Mouse (Mus musculus) midbrain, embryonic 12.5 days (tissue): ENCODE measurements around the gene Npm3. TPM values are rescaled to one million over a fixed set of nuclear protein-coding genes. Genes with fewer than 3 reads are reported as not detected.

ENCODE experiments used
- ATAC-seq: fragments of 200-750 bp; cut with Nextera tagmentation; 2 replicates; pipeline ENCODE4 v1.8.0; 2017; ENCODE audit warnings: low read depth, moderate TSS enrichment, moderate library complexity; ENCODE audit not compliant: low FRiP score
- H3K27ac ChIP-seq: fragments of 300-500 bp; sonication (generic); replicated peaks from 2 replicates; pipeline ENCODE4 v1.5.1; 2016; ENCODE audit warnings: mild to moderate bottlenecking
- H3K27me3 ChIP-seq: fragments of 300-500 bp; sonication (generic); 2 replicates; pipeline ENCODE4 v1.6.1; 2016; ENCODE audit warnings: mild to moderate bottlenecking
- H3K36me3 ChIP-seq: fragments of 300-500 bp; sonication (generic); 2 replicates; pipeline ENCODE4 v1.6.1; 2016
- H3K4me1 ChIP-seq: fragments of 300-500 bp; sonication (generic); 2 replicates; pipeline ENCODE4 v1.6.1; 2016
- H3K4me2 ChIP-seq: fragments of 300-500 bp; sonication (generic); replicated peaks from 2 replicates; pipeline ENCODE4 v1.6.1; 2016; ENCODE audit warnings: mild to moderate bottlenecking, moderate library complexity
- H3K4me3 ChIP-seq: fragments of 300-500 bp; sonication (generic); 2 replicates; pipeline ENCODE4 v1.5.1; 2016; ENCODE audit warnings: mild to moderate bottlenecking
- H3K9ac ChIP-seq: fragments of 300-500 bp; sonication (generic); replicated peaks from 2 replicates; pipeline ENCODE4 v1.6.1; 2016; ENCODE audit warnings: mild to moderate bottlenecking, moderate library complexity
- H3K9me3 ChIP-seq: fragments of 300-500 bp; sonication (generic); 2 replicates; pipeline ENCODE4 v1.6.1; 2016; ENCODE audit warnings: mild to moderate bottlenecking
- WGBS: fragments of 180-500 bp; shearing (Covaris S2); methylation state at CpG from one replicate; pipeline ENCODE4 v1.1.7; 2016; 5-methylcytosine and 5-hydroxymethylcytosine counted together
- polyA plus RNA-seq: library from polyadenylated mRNA; unstranded; fragments of >200 nt; fragmentation: Nextera tagmentation; extraction: Ambion mirVana; gene quantifications from 2 replicates; pipeline ENCODE4 v1.2.1, GENCODE M21; 2016

Npm3 gene
- polyA plus RNA-seq, 1 experiment from 2014 or later, result 7.7 TPM

GRCm38 (mm10) chr19:45740233-45740632 lies 9.2 kb downstream of the Npm3 start:
- Histone ChIP-seq H3K4me2 (no peak overlapping the region), H3K9ac (no peak overlapping the region), H3K27me3 (peaks cover 99% of the 10 kb centered on the region), H3K9me3 (no peaks in the 10 kb centered on the region), H3K4me1 (peaks cover 38% of the 10 kb centered on the region), H3K36me3 (no peaks in the 10 kb centered on the region), H3K27ac (no peak overlapping the region), H3K4me3 (no peak overlapping the region)
- 5% methylated on average over 13 of the region's 13 CpGs for WGBS
- no peak for ATAC-seq

- no peak for ATAC-seq
- Histone ChIP-seq H3K9me3 (no peaks in the 10 kb centered on the region), H3K36me3 (no peaks in the 10 kb centered on the region), H3K4me3 (no peak overlapping the region), H3K9ac (no peak overlapping the region), H3K4me2 (no peak overlapping the region), H3K27me3 (peaks cover 99% of the 10 kb centered on the region), H3K27ac (no peak overlapping the region), H3K4me1 (peaks cover 41% of the 10 kb centered on the region)
- 55% methylated on average over 5 of the region's 5 CpGs for WGBS
Measured at GRCm38 (mm10) chr19:45738521-45738920, 10.9 kb downstream of the Npm3 start.

GRCm38 (mm10) chr19:45737846-45738484 lies 11.4 kb downstream of the Npm3 start:
- no peak for ATAC-seq
- Histone ChIP-seq H3K9ac (no peak overlapping the region), H3K27me3 (peaks cover 99% of the 10 kb centered on the region), H3K4me1 (peaks cover 38% of the 10 kb centered on the region), H3K4me2 (no peak overlapping the region; the same call in 1 of the 2 replicates), H3K27ac (no peak overlapping the region), H3K9me3 (no peaks in the 10 kb centered on the region), H3K4me3 (no peak overlapping the region), H3K36me3 (no peaks in the 10 kb centered on the region)
- WGBS, result 56% methylated on average over 10 of the region's 10 CpGs

DNA sequence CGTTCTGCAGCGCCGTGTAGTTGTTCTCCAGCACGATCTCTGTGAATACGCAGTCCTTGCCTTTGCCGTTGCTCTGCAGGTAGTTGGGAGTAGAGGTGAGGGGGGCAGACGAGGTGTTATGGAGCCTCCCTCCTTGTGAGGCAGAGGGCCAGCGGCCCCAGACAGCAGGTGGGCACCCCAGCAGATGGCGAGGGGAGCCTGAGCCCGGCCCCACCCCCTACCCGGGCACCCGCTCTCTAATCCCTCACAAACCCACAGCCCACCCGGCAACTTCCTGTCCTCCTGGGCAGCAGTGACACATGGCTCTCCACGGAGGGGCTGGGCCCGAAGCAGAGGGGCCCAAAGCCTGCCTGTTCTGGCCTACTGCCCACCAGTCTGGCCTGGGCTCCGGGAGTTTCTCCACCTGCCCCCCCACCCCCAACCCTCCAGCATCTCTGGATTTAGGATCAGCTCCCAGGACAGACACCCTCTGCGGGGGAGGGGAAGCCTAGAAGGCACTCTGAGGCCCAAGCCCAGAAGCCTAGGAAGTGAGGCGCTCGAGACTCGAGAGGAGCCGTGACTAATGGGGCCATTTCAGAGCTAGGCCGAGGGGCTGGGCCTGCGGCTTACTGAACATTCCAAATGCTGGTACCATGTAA lies 12.1 kb downstream of the Npm3 start:
- WGBS, result 5% methylated on average over 20 of the region's 23 CpGs
- peak; percentile 88 for ATAC-seq
- H3K4me3 ChIP-seq, result peak overlapping the region; percentile 27
- no peak overlapping the region for H3K27ac ChIP-seq
- no peaks in the 10 kb centered on the region for H3K36me3 ChIP-seq
- H3K27me3 ChIP-seq, result peaks cover 99% of the 10 kb centered on the region
- peak overlapping the region; percentile 7; the same call in 1 of the 2 replicates for H3K9ac ChIP-seq
- peak overlapping the region; percentile 52 for H3K4me2 ChIP-seq
- H3K9me3 ChIP-seq, result no peaks in the 10 kb centered on the region
- H3K4me1 ChIP-seq, result peaks cover 32% of the 10 kb centered on the region

- Histone ChIP-seq H3K27ac (no peak overlapping the region), H3K9ac (peak overlapping the region; percentile 7; the same call in 1 of the 2 replicates), H3K4me1 (peaks cover 28% of the 10 kb centered on the region), H3K36me3 (no peaks in the 10 kb centered on the region), H3K27me3 (peaks cover 99% of the 10 kb centered on the region), H3K9me3 (no peaks in the 10 kb centered on the region), H3K4me2 (peak overlapping the region; percentile 52), H3K4me3 (peak overlapping the region; percentile 27)
- peak; percentile 24; the same call in 1 of the 2 replicates for ATAC-seq
- 0% methylated on average over 28 of the region's 28 CpGs for WGBS
Measured at GRCm38 (mm10) chr19:45736855-45737207, 12.6 kb downstream of the Npm3 start.

DNA sequence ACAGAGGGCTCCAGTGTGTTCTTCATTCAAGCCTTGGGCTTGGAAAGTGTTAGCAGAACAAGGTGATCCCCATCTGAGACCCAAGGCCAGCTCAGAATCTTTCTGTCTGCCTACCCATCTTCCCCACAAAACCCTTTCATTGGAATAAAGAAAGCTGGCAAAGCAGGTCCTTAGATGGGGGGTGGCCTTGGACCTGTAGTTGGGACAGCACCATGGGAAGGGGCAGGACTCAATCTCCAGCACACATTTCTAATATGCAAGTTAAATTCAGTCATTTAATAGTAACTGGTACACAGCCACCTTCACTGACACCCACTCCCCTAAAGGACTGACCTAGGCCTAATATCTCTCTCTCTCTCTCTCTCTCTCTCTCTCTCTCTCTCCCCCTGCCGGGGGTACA lies 13.2 kb downstream of the Npm3 start:
- ATAC-seq, result no peak
- H3K36me3 ChIP-seq, result no peaks in the 10 kb centered on the region
- peaks cover 99% of the 10 kb centered on the region for H3K27me3 ChIP-seq
- no peak overlapping the region for H3K9ac ChIP-seq
- peaks cover 25% of the 10 kb centered on the region for H3K4me1 ChIP-seq
- WGBS, result 35% methylated on average over 1 of the region's 1 CpGs
- no peaks in the 10 kb centered on the region for H3K9me3 ChIP-seq
- no peak overlapping the region; the same call in 1 of the 2 replicates for H3K4me2 ChIP-seq
- no peak overlapping the region for H3K4me3 ChIP-seq
- no peak overlapping the region for H3K27ac ChIP-seq

DNA sequence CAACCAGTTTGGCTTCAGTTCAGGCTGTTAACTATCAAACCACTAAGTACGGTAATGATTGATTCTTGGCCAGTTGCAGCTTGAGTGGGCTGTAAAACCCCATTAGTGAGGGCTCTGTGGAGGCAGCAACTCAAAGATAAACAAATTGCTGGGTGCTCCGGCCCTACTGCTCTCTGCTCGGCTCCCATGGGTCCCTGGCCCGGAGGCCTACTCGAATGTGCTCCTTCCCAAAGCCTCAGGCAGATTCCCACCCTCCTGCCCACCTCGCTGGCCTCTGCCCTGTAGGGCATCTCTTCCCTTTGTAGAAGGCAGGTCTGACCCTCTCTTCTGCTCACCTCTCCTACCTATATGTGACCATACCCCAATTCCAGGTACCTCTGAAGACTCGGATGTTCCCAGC lies 14.6 kb downstream of the Npm3 start:
- Histone ChIP-seq H3K9me3 (no peaks in the 10 kb centered on the region), H3K4me1 (peaks cover 22% of the 10 kb centered on the region), H3K9ac (no peak overlapping the region), H3K27me3 (peaks cover 100% of the 10 kb centered on the region), H3K4me3 (no peak overlapping the region), H3K27ac (no peak overlapping the region), H3K4me2 (no peak overlapping the region), H3K36me3 (no peaks in the 10 kb centered on the region)
- ATAC-seq, result no peak
- WGBS, result 48% methylated on average over 7 of the region's 7 CpGs

GRCm38 (mm10) chr19:45734191-45734590 lies 15.2 kb downstream of the Npm3 start:
- WGBS, result 69% methylated on average over 5 of the region's 5 CpGs
- no peak for ATAC-seq
- Histone ChIP-seq H3K9me3 (no peaks in the 10 kb centered on the region), H3K4me3 (no peak overlapping the region), H3K27ac (no peak overlapping the region), H3K36me3 (no peaks in the 10 kb centered on the region), H3K4me2 (no peak overlapping the region), H3K27me3 (peaks cover 96% of the 10 kb centered on the region), H3K9ac (no peak overlapping the region), H3K4me1 (peaks cover 22% of the 10 kb centered on the region)

- peaks cover 22% of the 10 kb centered on the region for H3K4me1 ChIP-seq
- H3K9me3 ChIP-seq, result no peaks in the 10 kb centered on the region
- H3K4me3 ChIP-seq, result no peak overlapping the region
- peaks cover 96% of the 10 kb centered on the region for H3K27me3 ChIP-seq
- no peak overlapping the region for H3K27ac ChIP-seq
- H3K9ac ChIP-seq, result no peak overlapping the region
- no peak overlapping the region for H3K4me2 ChIP-seq
- WGBS, result 11% methylated on average over 10 of the region's 10 CpGs
- H3K36me3 ChIP-seq, result no peaks in the 10 kb centered on the region
- ATAC-seq, result no peak
Measured at GRCm38 (mm10) chr19:45733564-45733963, 15.8 kb downstream of the Npm3 start.

DNA sequence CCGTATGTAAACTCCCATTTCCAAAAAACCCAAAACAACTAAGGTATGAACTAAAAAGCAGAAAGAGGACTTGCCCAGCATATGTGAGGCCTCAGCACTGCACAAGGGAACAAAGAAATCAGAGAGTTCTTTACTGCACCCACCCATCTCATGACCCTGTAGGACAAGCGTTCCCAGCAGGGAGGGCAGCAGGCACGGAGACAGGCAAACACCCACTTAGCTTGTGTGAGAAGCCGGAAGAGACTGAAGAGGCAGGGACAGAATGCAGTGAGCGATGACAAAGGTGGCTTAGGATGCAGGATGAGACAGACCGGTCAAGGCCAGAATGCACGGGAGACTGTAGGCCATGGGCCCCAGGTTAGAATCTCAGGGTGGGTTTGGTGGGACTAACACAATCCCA lies 17.7 kb downstream of the Npm3 start:
- H3K4me1 ChIP-seq, result peaks cover 12% of the 10 kb centered on the region
- H3K4me2 ChIP-seq, result no peak overlapping the region
- no peak overlapping the region for H3K9ac ChIP-seq
- no peak overlapping the region for H3K4me3 ChIP-seq
- H3K9me3 ChIP-seq, result no peaks in the 10 kb centered on the region
- no peak overlapping the region for H3K27ac ChIP-seq
- H3K27me3 ChIP-seq, result peaks cover 94% of the 10 kb centered on the region
- 82% methylated on average over 7 of the region's 7 CpGs for WGBS
- H3K36me3 ChIP-seq, result no peaks in the 10 kb centered on the region
- ATAC-seq, result no peak

- Histone ChIP-seq H3K4me2 (no peak overlapping the region), H3K9me3 (no peaks in the 10 kb centered on the region), H3K4me3 (no peak overlapping the region), H3K27me3 (peaks cover 93% of the 10 kb centered on the region), H3K4me1 (0 out of 2 replicates have a peak, but pooled peaks cover 3% of the 10 kb centered on the region), H3K9ac (no peak overlapping the region), H3K27ac (no peak overlapping the region), H3K36me3 (no peaks in the 10 kb centered on the region)
- no peak for ATAC-seq
- WGBS, result 69% methylated on average over 8 of the region's 8 CpGs
Measured at GRCm38 (mm10) chr19:45730042-45730441, 19.3 kb downstream of the Npm3 start.

GRCm38 (mm10) chr19:45727231-45727630 lies 22.2 kb downstream of the Npm3 start:
- no peak overlapping the region for H3K27ac ChIP-seq
- H3K27me3 ChIP-seq, result peaks cover 91% of the 10 kb centered on the region
- no peaks in the 10 kb centered on the region for H3K4me1 ChIP-seq
- ATAC-seq, result no peak
- H3K36me3 ChIP-seq, result no peaks in the 10 kb centered on the region
- no peak overlapping the region for H3K4me2 ChIP-seq
- H3K9me3 ChIP-seq, result no peaks in the 10 kb centered on the region
- H3K9ac ChIP-seq, result no peak overlapping the region
- H3K4me3 ChIP-seq, result no peak overlapping the region
- 78% methylated on average over 10 of the region's 10 CpGs for WGBS
